Mouse (Mus musculus) heart, postnatal 0 days (tissue): ENCODE measurements around the gene Zfp184.

Experiments
- CTCF ChIP-seq: IDR thresholded peaks from 2 replicates; pipeline ENCODE4 v1.5.1; 2016; ENCODE audit warnings: antibody characterized with exemption, control low read depth, low read depth
- EP300 ChIP-seq: IDR thresholded peaks from 2 replicates; pipeline ENCODE4 v1.6.1; 2016; ENCODE audit warnings: antibody characterized with exemption, low read depth

DNA sequence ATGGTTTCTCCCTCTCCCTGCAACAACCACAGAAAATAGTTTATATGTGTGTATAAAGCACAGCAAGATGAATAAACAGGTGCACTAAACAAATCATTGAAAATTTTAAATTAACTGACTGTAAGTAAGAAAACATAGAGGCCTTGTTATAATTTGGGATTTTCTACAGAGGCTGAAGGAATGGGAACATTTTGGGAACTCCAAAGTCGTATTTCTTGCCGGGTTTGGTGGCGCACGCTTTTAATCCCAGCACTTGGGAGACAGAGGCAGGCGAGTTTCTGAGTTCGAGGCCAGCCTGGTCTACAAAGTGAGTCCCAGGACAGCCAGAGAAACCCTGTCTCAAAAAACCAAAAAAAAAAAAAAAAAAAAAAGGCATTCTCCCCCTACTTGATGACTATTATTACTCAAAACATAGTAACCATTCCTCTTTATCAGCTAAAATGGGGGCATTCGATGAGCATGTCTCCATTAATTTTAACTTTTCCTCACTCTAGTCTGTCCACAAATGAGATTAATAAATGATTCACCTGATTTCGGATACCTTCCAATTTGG is 24.1 kb upstream of the Zfp184 start:
- TF ChIP-seq CTCF (no peak), EP300 (no peak)
